Mouse (Mus musculus) hindbrain, embryonic 12.5 days (tissue): ENCODE results near the gene Fer. TPM values are rescaled to one million over a fixed set of nuclear protein-coding genes. Genes with fewer than 3 reads are reported as not detected.
A peak's percentile ranks its signal among the peaks of the same experiment; 100 is the strongest.
"Not testable (repeated sequence)": the region's sequence is repeated elsewhere in the genome, so short reads cannot be mapped to it uniquely, and the experiment has no call there.

ENCODE experiments used
- ATAC-seq: fragments of 200-750 bp; cut with Nextera tagmentation; 2 replicates; pipeline ENCODE4 v1.8.0; 2017; ENCODE audit warnings: moderate TSS enrichment; ENCODE audit not compliant: low FRiP score
- H3K27ac ChIP-seq: fragments of 300-500 bp; sonication (generic); 2 replicates; pipeline ENCODE4 v1.5.1; 2016; ENCODE audit warnings: mild to moderate bottlenecking
- H3K27me3 ChIP-seq: fragments of 300-500 bp; sonication (generic); 2 replicates; pipeline ENCODE4 v1.6.1; 2016; ENCODE audit warnings: mild to moderate bottlenecking
- H3K36me3 ChIP-seq: fragments of 300-500 bp; sonication (generic); 2 replicates; pipeline ENCODE4 v1.6.1; 2016; ENCODE audit warnings: mild to moderate bottlenecking
- H3K4me1 ChIP-seq: fragments of 300-500 bp; sonication (generic); 2 replicates; pipeline ENCODE4 v1.6.1; 2016
- H3K4me2 ChIP-seq: fragments of 300-500 bp; sonication (generic); replicated peaks from 2 replicates; pipeline ENCODE4 v1.6.1; 2016; ENCODE audit warnings: mild to moderate bottlenecking
- H3K4me3 ChIP-seq: fragments of 300-500 bp; sonication (generic); 2 replicates; pipeline ENCODE4 v1.5.1; 2016; ENCODE audit warnings: mild to moderate bottlenecking
- H3K9ac ChIP-seq: fragments of 300-500 bp; sonication (generic); 2 replicates; pipeline ENCODE4 v1.6.1; 2016; ENCODE audit warnings: mild to moderate bottlenecking, moderate library complexity
- H3K9me3 ChIP-seq: fragments of 300-500 bp; sonication (generic); replicated peaks from 2 replicates; pipeline ENCODE4 v1.6.1; 2016; ENCODE audit warnings: mild to moderate bottlenecking
- WGBS: fragments of 180-500 bp; shearing (Covaris S2); methylation state at CpG from one replicate; pipeline ENCODE4 v1.1.7; 2016; 5-methylcytosine and 5-hydroxymethylcytosine counted together
- polyA plus RNA-seq: library from polyadenylated mRNA; unstranded; fragments of >200 nt; fragmentation: Nextera tagmentation; extraction: Ambion mirVana; gene quantifications from 2 replicates; pipeline ENCODE4 v1.2.1, GENCODE M21; 2016

The Fer gene
- polyA plus RNA-seq, 1 experiment from 2014 or later: 33.1 TPM

DNA sequence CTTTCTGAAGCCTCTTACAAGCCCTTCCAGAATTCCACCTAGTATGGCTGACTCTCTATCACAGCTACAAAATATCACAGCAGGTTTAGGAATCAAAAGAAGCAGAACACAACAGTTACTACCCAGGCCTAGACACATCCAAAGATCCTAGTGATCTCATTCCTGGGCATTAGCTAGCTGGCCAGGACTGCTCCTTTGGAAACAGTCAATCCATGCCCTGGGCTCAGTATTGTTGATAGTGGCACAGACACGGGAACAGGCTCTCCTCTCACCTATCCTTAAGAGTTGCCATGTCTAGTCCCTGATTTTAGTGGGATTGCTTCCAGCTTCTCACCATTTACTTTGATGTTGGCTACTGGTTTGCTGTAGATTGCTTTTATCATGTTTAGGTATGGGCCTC, 20.6 kb upstream of the Fer start:
- H3K9me3 ChIP-seq: 0 out of 2 replicates have a peak, but pooled peaks cover 3% of the 10 kb centered on the region
- H3K9ac ChIP-seq: no peak overlapping the region
- ATAC-seq: no peak
- no peaks in the 10 kb centered on the region for H3K27me3 ChIP-seq
- no peak overlapping the region for H3K4me3 ChIP-seq
- 88% methylated on average over 1 of the region's 1 CpGs for WGBS
- H3K36me3 ChIP-seq: no peaks in the 10 kb centered on the region
- no peak overlapping the region for H3K4me2 ChIP-seq
- no peaks in the 10 kb centered on the region for H3K4me1 ChIP-seq
- no peak overlapping the region for H3K27ac ChIP-seq

DNA sequence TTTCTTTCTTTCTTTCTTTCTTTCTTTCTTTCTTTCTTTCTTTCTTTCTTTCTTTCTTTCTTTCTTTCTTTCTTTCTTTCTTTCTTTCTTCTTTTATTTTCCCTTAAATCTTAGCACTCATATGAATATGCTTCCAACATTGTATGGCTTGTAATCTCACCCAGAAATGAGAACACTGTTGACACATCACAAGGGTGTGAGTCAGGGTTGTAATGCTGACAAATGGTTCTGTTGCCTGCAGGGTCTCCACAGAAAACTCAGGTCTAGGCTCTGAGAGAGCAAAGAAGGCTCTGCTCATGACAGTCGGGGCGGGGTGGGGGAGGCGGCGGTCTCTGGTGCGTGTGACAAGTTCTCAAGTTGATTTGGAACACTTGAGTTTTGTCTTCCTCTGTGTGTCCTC, 17.9 kb upstream of the Fer start:
- no peak overlapping the region for H3K4me2 ChIP-seq
- no peak overlapping the region for H3K9ac ChIP-seq
- no peaks in the 10 kb centered on the region for H3K9me3 ChIP-seq
- H3K27ac ChIP-seq: no peak overlapping the region
- H3K4me1 ChIP-seq: peaks cover 5% of the 10 kb centered on the region; the same call in 1 of the 2 replicates
- ATAC-seq: no peak
- H3K4me3 ChIP-seq: no peak overlapping the region
- H3K36me3 ChIP-seq: no peaks in the 10 kb centered on the region
- no peaks in the 10 kb centered on the region for H3K27me3 ChIP-seq
- 85% methylated on average over 5 of the region's 5 CpGs for WGBS

DNA sequence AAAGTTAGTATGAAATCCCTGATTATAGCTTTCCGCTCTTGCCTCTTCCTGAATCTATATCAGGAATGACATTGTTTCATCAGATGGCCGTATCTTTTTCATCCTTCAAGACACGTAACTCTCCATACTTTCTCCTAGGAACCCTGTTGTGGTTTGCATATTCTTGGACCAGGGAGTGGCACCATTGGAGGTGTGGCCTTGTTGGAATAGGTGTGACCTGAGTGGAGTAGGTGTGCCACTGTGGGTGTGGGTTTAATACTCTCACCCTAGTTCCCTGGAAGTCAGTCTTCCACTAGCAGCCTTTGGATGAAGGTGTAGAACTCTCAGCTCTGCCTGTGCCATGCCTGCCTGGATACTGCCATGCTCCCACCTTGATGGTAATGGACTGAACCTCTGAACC, 17.1 kb upstream of the Fer start:
- H3K4me1 ChIP-seq, H3K9me3 ChIP-seq, H3K9ac ChIP-seq, H3K4me3 ChIP-seq, H3K27me3 ChIP-seq, H3K36me3 ChIP-seq, H3K27ac ChIP-seq, H3K4me2 ChIP-seq, ATAC-seq: not testable (repeated sequence)
- 93% methylated on average over 3 of the region's 3 CpGs for WGBS

DNA sequence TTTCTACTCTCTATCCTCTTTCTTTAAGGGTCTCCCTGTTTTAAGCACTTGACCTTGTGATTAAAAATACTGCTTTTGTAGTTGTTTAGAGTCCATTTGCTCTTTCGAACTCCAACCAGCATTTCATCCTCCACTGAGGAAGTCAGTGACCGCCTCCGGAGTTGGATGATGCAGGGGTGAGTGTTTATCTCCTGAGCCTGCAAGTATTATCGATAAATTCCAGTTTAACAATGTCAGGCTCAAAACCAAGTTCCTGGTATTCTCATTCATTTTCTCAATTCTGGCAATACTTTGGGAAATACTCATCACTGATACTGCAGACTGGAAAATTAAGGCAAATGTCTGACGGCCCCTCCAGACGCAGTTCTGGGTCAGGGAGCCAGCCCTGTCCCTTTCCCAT, 13.7 kb upstream of the Fer start:
- 3% methylated on average over 6 of the region's 6 CpGs for WGBS

DNA sequence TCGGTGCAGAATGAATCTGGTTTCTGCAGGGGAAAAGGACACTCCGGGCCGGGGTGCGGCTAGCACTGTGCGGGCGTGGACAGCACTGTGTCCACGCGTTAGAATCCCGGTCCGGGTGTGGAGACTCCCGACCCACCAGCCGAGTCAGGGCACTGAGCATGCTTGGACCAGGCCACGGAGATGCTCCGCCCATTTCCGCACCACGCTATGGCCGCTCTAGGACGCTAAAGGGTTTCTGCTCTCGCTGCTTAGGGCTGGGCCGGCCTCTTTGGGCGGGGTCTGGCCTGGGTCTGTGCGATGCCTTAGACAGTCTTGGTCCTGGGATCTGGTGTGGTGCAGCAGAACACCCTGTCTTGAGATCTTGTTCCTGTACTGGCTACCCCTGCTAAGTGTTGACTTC, 13.3 kb upstream of the Fer start:
- Histone ChIP-seq H3K36me3 (no peaks in the 10 kb centered on the region), H3K9me3 (no peaks in the 10 kb centered on the region), H3K27ac (peak overlapping the region; percentile 76), H3K4me2 (peak overlapping the region; percentile 55), H3K27me3 (no peaks in the 10 kb centered on the region), H3K4me3 (peak overlapping the region; percentile 68), H3K4me1 (peaks cover 5% of the 10 kb centered on the region; the same call in 1 of the 2 replicates), H3K9ac (peak overlapping the region; percentile 81)
- ATAC-seq: peak; percentile 100
- under 1% methylated on average over 22 of the region's 22 CpGs for WGBS

More for the DNA sequence above, 13.7 kb upstream of the Fer start:
- Histone ChIP-seq H3K4me3 (peak overlapping the region; percentile 68), H3K27ac (peak overlapping the region; percentile 76), H3K9me3 (no peaks in the 10 kb centered on the region), H3K36me3 (no peaks in the 10 kb centered on the region), H3K4me2 (peak overlapping the region; percentile 55), H3K9ac (peak overlapping the region; percentile 81), H3K27me3 (no peaks in the 10 kb centered on the region), H3K4me1 (peaks cover 5% of the 10 kb centered on the region; the same call in 1 of the 2 replicates)
- peak; percentile 53 for ATAC-seq

DNA sequence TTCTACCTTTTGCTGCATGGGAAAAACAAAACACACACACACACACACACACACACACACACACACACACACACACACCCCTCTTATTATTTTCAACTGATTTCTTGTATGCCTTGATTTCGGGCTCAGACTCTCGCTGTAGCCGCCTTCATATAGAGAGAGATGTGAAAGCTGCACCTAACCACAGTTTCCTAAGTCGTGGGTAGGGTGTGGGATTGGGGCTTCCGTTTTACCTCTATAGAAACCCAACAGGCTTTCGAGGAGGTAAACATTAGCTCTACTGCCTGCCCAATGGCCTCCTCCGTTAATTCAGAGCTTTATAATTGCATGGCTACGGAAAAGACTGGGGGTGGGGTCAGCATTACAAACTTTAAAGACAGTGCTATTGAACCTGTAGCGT, 12.8 kb upstream of the Fer start:
- H3K4me3 ChIP-seq: no peak overlapping the region; the same call in 1 of the 2 replicates
- 90% methylated on average over 9 of the region's 9 CpGs for whole genome bisulfite sequencing
- peak overlapping the region; percentile 55; the same call in 1 of the 2 replicates for H3K4me2 ChIP-seq
- H3K9me3 ChIP-seq: no peaks in the 10 kb centered on the region
- peak overlapping the region; percentile 76; the same call in 1 of the 2 replicates for H3K27ac ChIP-seq
- no peaks in the 10 kb centered on the region for H3K27me3 ChIP-seq
- no peaks in the 10 kb centered on the region for H3K36me3 ChIP-seq
- H3K4me1 ChIP-seq: peaks cover 5% of the 10 kb centered on the region; the same call in 1 of the 2 replicates
- ATAC-seq: peak; percentile 41
- no peak overlapping the region for H3K9ac ChIP-seq

DNA sequence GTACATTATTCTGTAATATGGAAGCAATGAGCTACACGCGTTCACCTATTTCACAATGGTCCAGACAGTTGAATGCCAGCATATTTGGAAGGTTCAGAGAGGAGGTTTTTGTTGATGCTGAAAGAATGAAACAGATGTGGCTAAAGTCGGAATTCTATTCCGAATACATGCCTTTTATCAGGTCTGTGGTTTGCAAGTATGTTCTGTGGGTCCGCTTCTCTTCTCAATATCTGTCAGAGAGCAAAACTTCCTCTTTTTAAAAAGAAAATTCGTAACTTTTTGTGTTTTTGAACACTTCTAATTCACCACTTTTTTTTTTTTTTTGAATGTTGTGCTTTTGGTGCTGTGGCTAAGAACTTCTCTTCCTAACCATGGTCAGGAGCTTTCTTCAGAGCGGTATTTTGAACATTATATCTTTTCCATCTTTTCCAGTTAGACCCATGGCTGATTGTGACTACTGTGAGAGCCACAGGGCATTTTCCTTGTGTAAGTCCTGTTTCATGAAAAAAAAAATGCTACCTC, 5.8 kb upstream of the Fer start:
- Histone ChIP-seq H3K4me3 (no peak overlapping the region), H3K9me3 (no peaks in the 10 kb centered on the region), H3K27ac (no peak overlapping the region), H3K9ac (no peak overlapping the region), H3K4me2 (no peak overlapping the region), H3K4me1 (no peaks in the 10 kb centered on the region), H3K36me3 (no peaks in the 10 kb centered on the region), H3K27me3 (0 out of 2 replicates have a peak, but pooled peaks cover 2% of the 10 kb centered on the region)
- ATAC-seq: no peak
- 84% methylated on average over 7 of the region's 7 CpGs for WGBS

DNA sequence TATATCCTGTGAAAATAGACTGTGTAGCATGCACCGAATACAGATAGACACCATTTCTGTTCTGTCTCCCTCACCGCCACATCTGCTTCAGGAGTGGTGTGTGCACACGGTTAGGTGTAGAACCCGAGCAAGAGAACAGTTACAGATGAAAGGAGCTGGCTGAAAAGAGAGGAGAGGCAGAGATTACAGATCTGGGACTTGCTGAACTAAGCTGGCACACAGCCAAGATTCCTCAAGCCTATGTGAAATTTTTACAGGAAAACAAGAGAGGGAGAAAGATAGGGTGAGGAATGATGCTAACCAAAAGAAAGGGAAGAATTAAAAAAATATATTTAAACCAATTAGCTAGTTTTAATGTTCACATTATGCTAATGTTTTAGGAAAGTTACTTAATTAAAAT, 1.9 kb upstream of the Fer start:
- Histone ChIP-seq H3K27me3 (peaks cover 5% of the 10 kb centered on the region; the same call in 1 of the 2 replicates), H3K4me1 (peaks cover 5% of the 10 kb centered on the region; the same call in 1 of the 2 replicates), H3K4me3 (no peak overlapping the region), H3K9ac (no peak overlapping the region), H3K9me3 (no peaks in the 10 kb centered on the region), H3K27ac (no peak overlapping the region), H3K36me3 (no peaks in the 10 kb centered on the region), H3K4me2 (no peak overlapping the region)
- WGBS: 72% methylated on average over 4 of the region's 4 CpGs
- no peak for ATAC-seq

DNA sequence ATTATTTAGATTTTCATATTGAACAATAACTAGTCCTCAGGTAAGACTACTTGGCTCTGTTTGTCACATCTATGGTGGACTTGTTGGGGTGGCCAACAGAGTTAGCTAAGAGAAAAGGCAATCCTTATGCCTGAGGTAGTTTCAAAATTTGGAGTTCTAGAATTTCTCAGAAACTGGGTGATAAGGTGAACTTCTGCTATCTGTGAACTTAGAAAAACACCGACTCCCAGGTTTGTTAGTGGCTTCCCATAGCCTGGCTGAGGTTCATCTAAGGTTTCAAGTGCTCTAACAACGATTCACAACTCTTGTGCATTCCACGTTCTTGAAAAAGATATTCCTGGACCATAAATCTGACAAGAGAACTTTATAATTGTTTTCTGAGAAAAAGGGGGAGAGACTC, 463 bp upstream of the Fer start:
- no peak for ATAC-seq
- Histone ChIP-seq H3K27ac (no peak overlapping the region), H3K9me3 (no peaks in the 10 kb centered on the region), H3K4me1 (peaks cover 5% of the 10 kb centered on the region; the same call in 1 of the 2 replicates), H3K9ac (no peak overlapping the region), H3K27me3 (peaks cover 5% of the 10 kb centered on the region; the same call in 1 of the 2 replicates), H3K4me3 (no peak overlapping the region), H3K36me3 (no peaks in the 10 kb centered on the region), H3K4me2 (no peak overlapping the region)
- 75% methylated on average over 3 of the region's 3 CpGs for WGBS

DNA sequence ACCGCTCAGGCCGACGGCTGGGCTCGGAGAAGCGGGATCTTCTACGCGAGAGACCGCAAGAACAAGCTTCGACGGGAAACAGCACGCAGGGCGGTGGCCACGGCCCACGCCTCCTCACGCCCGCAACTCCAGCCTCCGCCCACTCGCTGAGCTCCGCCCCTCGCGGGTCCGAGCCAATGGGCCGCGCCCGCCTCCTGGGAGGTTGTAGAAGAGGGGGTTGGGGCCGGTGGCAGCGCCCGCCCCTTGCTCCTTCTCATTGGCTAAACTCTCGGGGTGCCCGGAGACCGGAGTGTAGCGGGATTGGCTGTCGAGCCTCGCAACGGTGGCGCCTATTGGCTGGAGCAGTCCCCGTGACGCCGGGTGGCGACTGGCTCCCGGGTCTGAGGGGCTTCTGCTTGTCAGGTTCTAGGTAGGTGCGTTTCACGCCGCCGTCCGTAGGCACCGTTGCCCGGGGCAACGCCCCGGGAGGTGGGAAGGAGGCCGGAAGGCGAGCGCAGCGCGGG, 836 bp downstream of the Fer start, which contains the start of gene A930002H24Rik:
Gene A930002H24Rik (minus strand): TSS at position 145 of the 503 bp plus-strand sequence.
- H3K9ac ChIP-seq: peak within 1 kb of the TSS; percentile 92
- H3K9me3 ChIP-seq: no peaks in the 10 kb centered on the region
- peak; percentile 100 for ATAC-seq
- H3K27ac ChIP-seq: peak within 1 kb of the TSS; percentile 92
- H3K27me3 ChIP-seq: peaks cover 5% of the 10 kb centered on the region; the same call in 1 of the 2 replicates
- peaks cover 5% of the 10 kb centered on the region; the same call in 1 of the 2 replicates for H3K4me1 ChIP-seq
- H3K4me3 ChIP-seq: peak within 1 kb of the TSS; percentile 61
- no peaks in the 10 kb centered on the region for H3K36me3 ChIP-seq
- WGBS: under 1% methylated on average over 53 of the region's 55 CpGs
- peak within 1 kb of the TSS; percentile 83 for H3K4me2 ChIP-seq

DNA sequence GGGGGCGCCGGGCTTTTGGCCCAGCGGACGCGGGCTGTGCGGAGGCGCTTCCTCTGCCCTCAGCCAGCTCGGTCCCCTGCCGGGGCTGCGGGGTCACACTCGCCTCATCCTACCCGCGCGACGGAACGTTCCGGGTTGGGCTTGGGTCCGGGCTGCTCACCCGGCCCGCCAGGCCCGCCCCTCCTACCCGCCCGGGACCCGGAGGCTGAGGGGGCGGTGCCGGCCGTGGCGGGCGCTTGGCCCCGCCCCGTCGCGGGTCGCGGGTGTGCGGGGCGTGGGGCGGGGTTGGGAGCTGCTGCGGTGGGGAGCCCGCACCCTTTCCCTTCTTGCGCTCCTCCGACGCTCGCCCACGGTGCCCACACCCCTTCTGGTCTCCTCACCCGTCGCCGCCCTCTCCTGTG, 1.3 kb downstream of the Fer start:
- peak overlapping the region; percentile 92 for H3K9ac ChIP-seq
- H3K36me3 ChIP-seq: no peaks in the 10 kb centered on the region
- peaks cover 5% of the 10 kb centered on the region; the same call in 1 of the 2 replicates for H3K27me3 ChIP-seq
- peak; percentile 85 for ATAC-seq
- H3K4me3 ChIP-seq: peak overlapping the region; percentile 61
- peak overlapping the region; percentile 92 for H3K27ac ChIP-seq
- peak overlapping the region; percentile 83 for H3K4me2 ChIP-seq
- H3K4me1 ChIP-seq: peaks cover 5% of the 10 kb centered on the region; the same call in 1 of the 2 replicates
- no peaks in the 10 kb centered on the region for H3K9me3 ChIP-seq
- WGBS: under 1% methylated on average over 43 of the region's 48 CpGs

DNA sequence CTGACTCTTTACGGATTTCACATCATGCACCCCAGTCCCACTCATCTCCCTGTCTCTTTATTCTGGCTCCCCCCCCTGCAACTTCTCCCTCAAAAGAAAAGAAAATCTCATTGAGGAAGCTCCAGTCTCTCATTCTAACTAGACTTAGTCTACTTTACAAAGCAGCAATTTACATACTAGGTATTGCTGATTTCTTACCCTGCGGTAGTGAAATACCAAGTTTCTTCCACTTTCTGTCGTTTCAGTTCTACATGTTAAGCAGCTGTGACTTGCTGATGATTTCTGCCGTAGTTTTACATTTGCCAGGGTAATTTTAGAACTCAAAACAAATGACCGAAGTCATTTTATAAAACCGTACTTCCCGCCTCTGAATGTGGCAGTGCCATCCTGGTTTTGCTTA, 8.9 kb downstream of the Fer start:
- H3K27ac ChIP-seq: no peak overlapping the region
- no peaks in the 10 kb centered on the region for H3K36me3 ChIP-seq
- H3K9ac ChIP-seq: no peak overlapping the region
- no peak for ATAC-seq
- 98% methylated on average over 7 of the region's 7 CpGs for WGBS
- no peaks in the 10 kb centered on the region for H3K9me3 ChIP-seq
- no peak overlapping the region for H3K4me2 ChIP-seq
- no peaks in the 10 kb centered on the region for H3K27me3 ChIP-seq
- 0 out of 2 replicates have a peak, but pooled peaks cover 4% of the 10 kb centered on the region for H3K4me1 ChIP-seq
- H3K4me3 ChIP-seq: no peak overlapping the region

DNA sequence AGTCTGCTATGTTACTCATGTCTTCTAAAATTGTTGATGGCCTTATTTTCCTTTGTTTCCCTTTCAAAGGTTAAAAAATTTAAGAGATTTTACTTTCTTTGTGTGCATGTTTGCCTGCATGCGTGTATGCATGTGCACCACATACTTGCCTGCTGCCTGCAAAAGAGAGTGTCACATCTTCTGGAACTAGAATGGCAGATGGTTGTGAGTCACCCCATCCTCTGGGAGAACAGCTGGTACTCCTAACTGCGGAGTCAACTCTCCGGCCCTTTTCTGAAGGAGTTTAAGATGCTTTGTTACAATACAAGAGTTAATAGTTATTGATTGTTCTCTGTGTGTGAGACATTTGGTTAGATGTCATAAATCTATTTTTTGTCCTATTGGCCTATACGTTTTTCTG, 16.0 kb downstream of the Fer start:
- H3K9ac ChIP-seq: no peak overlapping the region
- no peaks in the 10 kb centered on the region for H3K9me3 ChIP-seq
- H3K4me1 ChIP-seq: no peaks in the 10 kb centered on the region
- H3K4me2 ChIP-seq: no peak overlapping the region
- H3K27me3 ChIP-seq: no peaks in the 10 kb centered on the region
- H3K36me3 ChIP-seq: no peaks in the 10 kb centered on the region
- 74% methylated on average over 4 of the region's 4 CpGs for WGBS
- H3K4me3 ChIP-seq: no peak overlapping the region
- ATAC-seq: no peak
- H3K27ac ChIP-seq: no peak overlapping the region
